Mouse (Mus musculus): ENCODE measurements around the gene Gpc1. TPM values are rescaled to one million over a fixed set of nuclear protein-coding genes. Genes with fewer than 3 reads are reported as not detected.

Gpc1 gene
- polyA plus RNA-seq, 1 experiment from 2014 or later, result 8.5 TPM

DNA sequence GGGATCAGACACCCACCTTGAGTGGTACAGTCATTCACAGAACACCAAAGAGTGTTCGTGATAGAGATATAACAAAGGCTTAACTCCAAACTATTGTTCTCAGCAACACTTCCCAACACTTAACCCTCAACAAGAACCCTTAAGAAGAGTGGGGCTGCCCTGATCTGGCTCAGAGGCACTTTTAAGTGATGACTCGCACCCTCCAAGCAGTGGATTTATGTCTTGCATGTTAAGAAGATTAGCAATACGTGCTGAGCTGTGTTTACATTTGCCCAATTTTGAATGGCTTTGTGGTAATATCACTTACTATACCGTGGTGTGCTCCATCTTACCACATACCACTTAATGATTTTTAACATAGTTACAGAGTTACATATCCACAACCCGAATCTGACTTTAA, 26.3 kb upstream of the Gpc1 start:
- 61% methylated on average over 5 of the region's 5 CpGs for WGBS
- H3K4me3 ChIP-seq (ENCODE audit: low read depth, low read length), result no peak overlapping the region
- H3K27ac ChIP-seq (ENCODE audit: low read depth, low read length), result no peak overlapping the region
- no peak overlapping the region for H3K4me2 ChIP-seq (replicated peaks; ENCODE audit: low read depth)
- no peak for ATAC-seq
- H3K36me3 ChIP-seq (ENCODE audit: control insufficient read depth, insufficient read depth), result no peaks in the 10 kb centered on the region
- H3K4me1 ChIP-seq (replicated peaks; ENCODE audit: control insufficient read depth, insufficient read depth, low read length), result no peaks in the 10 kb centered on the region
- no peaks in the 10 kb centered on the region for H3K27me3 ChIP-seq (replicated peaks; ENCODE audit: control insufficient read depth, insufficient read depth, low read length)
- no peaks in the 10 kb centered on the region for H3K9me3 ChIP-seq (ENCODE audit: control insufficient read depth)
- no peak overlapping the region for H3K9ac ChIP-seq (ENCODE audit: low read depth, low read length)
- TF ChIP-seq CTCF (IDR thresholded peaks at IDR 0.05; ENCODE audit: low read depth), result no peak

- Histone ChIP-seq H3K9ac (ENCODE audit: low read depth, low read length) (no peak overlapping the region), H3K36me3 (ENCODE audit: control insufficient read depth, insufficient read depth) (no peaks in the 10 kb centered on the region), H3K4me2 (replicated peaks; ENCODE audit: low read depth) (no peak overlapping the region), H3K27me3 (replicated peaks; ENCODE audit: control insufficient read depth, insufficient read depth, low read length) (no peaks in the 10 kb centered on the region), H3K27ac (ENCODE audit: low read depth, low read length) (no peak overlapping the region), H3K4me3 (ENCODE audit: low read depth, low read length) (no peak overlapping the region), H3K4me1 (replicated peaks; ENCODE audit: control insufficient read depth, insufficient read depth, low read length) (no peaks in the 10 kb centered on the region), H3K9me3 (ENCODE audit: control insufficient read depth) (no peaks in the 10 kb centered on the region)
- WGBS, result 64% methylated on average over 2 of the region's 2 CpGs
- no peak for TF ChIP-seq CTCF (IDR thresholded peaks at IDR 0.05; ENCODE audit: low read depth)
- no peak for ATAC-seq
Observed at GRCm38 (mm10) chr1:92805836-92806235, 25.6 kb upstream of the Gpc1 start.

GRCm38 (mm10) chr1:92806720-92807119, 24.7 kb upstream of the Gpc1 start:
- no peak for TF ChIP-seq CTCF (IDR thresholded peaks at IDR 0.05; ENCODE audit: low read depth)
- 72% methylated on average over 3 of the region's 3 CpGs for WGBS

GRCm38 (mm10) chr1:92809621-92810020, 21.8 kb upstream of the Gpc1 start:
- Histone ChIP-seq H3K27ac (ENCODE audit: low read depth, low read length) (no peak overlapping the region), H3K4me3 (ENCODE audit: low read depth, low read length) (no peak overlapping the region), H3K27me3 (replicated peaks; ENCODE audit: control insufficient read depth, insufficient read depth, low read length) (no peaks in the 10 kb centered on the region), H3K4me1 (replicated peaks; ENCODE audit: control insufficient read depth, insufficient read depth, low read length) (no peaks in the 10 kb centered on the region), H3K36me3 (ENCODE audit: control insufficient read depth, insufficient read depth) (no peaks in the 10 kb centered on the region), H3K9ac (ENCODE audit: low read depth, low read length) (no peak overlapping the region), H3K9me3 (ENCODE audit: control insufficient read depth) (no peaks in the 10 kb centered on the region), H3K4me2 (replicated peaks; ENCODE audit: low read depth) (no peak overlapping the region)
- no peak for TF ChIP-seq CTCF (IDR thresholded peaks at IDR 0.05; ENCODE audit: low read depth)
- ATAC-seq, result no peak
- WGBS, result 85% methylated on average over 4 of the region's 4 CpGs

More at GRCm38 (mm10) chr1:92806720-92807119, 24.7 kb upstream of the Gpc1 start:
- Histone ChIP-seq H3K4me3 (ENCODE audit: low read depth, low read length) (no peak overlapping the region), H3K9me3 (ENCODE audit: control insufficient read depth) (no peaks in the 10 kb centered on the region), H3K9ac (ENCODE audit: low read depth, low read length) (no peak overlapping the region), H3K4me2 (replicated peaks; ENCODE audit: low read depth) (no peak overlapping the region), H3K4me1 (replicated peaks; ENCODE audit: control insufficient read depth, insufficient read depth, low read length) (no peaks in the 10 kb centered on the region), H3K27ac (ENCODE audit: low read depth, low read length) (no peak overlapping the region), H3K36me3 (ENCODE audit: control insufficient read depth, insufficient read depth) (no peaks in the 10 kb centered on the region), H3K27me3 (replicated peaks; ENCODE audit: control insufficient read depth, insufficient read depth, low read length) (no peaks in the 10 kb centered on the region)
- ATAC-seq, result no peak

- Histone ChIP-seq H3K4me1 (replicated peaks; ENCODE audit: control insufficient read depth, insufficient read depth, low read length) (no peaks in the 10 kb centered on the region), H3K27ac (ENCODE audit: low read depth, low read length) (no peak overlapping the region), H3K27me3 (replicated peaks; ENCODE audit: control insufficient read depth, insufficient read depth, low read length) (no peaks in the 10 kb centered on the region), H3K4me2 (replicated peaks; ENCODE audit: low read depth) (no peak overlapping the region), H3K9ac (ENCODE audit: low read depth, low read length) (no peak overlapping the region), H3K36me3 (ENCODE audit: control insufficient read depth, insufficient read depth) (no peaks in the 10 kb centered on the region), H3K4me3 (ENCODE audit: low read depth, low read length) (no peak overlapping the region), H3K9me3 (ENCODE audit: control insufficient read depth) (no peaks in the 10 kb centered on the region)
- WGBS, result 54% methylated on average over 5 of the region's 5 CpGs
- no peak for TF ChIP-seq CTCF (IDR thresholded peaks at IDR 0.05; ENCODE audit: low read depth)
- ATAC-seq, result no peak
Observed at GRCm38 (mm10) chr1:92814319-92814718, 17.1 kb upstream of the Gpc1 start.

- Histone ChIP-seq H3K9me3 (ENCODE audit: control insufficient read depth) (no peaks in the 10 kb centered on the region), H3K27me3 (replicated peaks; ENCODE audit: control insufficient read depth, insufficient read depth, low read length) (no peaks in the 10 kb centered on the region), H3K4me3 (ENCODE audit: low read depth, low read length) (no peak overlapping the region), H3K36me3 (ENCODE audit: control insufficient read depth, insufficient read depth) (no peaks in the 10 kb centered on the region), H3K4me2 (replicated peaks; ENCODE audit: low read depth) (no peak overlapping the region), H3K9ac (ENCODE audit: low read depth, low read length) (no peak overlapping the region), H3K27ac (ENCODE audit: low read depth, low read length) (no peak overlapping the region), H3K4me1 (replicated peaks; ENCODE audit: control insufficient read depth, insufficient read depth, low read length) (no peaks in the 10 kb centered on the region)
- no peak for TF ChIP-seq CTCF (IDR thresholded peaks at IDR 0.05; ENCODE audit: low read depth)
- WGBS, result 73% methylated on average over 9 of the region's 9 CpGs
- ATAC-seq, result no peak
Observed at GRCm38 (mm10) chr1:92815100-92815499, 16.3 kb upstream of the Gpc1 start.

GRCm38 (mm10) chr1:92815756-92816294, 15.6 kb upstream of the Gpc1 start:
- Histone ChIP-seq H3K4me2 (replicated peaks; ENCODE audit: low read depth) (no peak overlapping the region), H3K27ac (ENCODE audit: low read depth, low read length) (no peak overlapping the region), H3K27me3 (replicated peaks; ENCODE audit: control insufficient read depth, insufficient read depth, low read length) (no peaks in the 10 kb centered on the region), H3K4me3 (ENCODE audit: low read depth, low read length) (no peak overlapping the region), H3K9ac (ENCODE audit: low read depth, low read length) (no peak overlapping the region), H3K4me1 (replicated peaks; ENCODE audit: control insufficient read depth, insufficient read depth, low read length) (no peaks in the 10 kb centered on the region), H3K36me3 (ENCODE audit: control insufficient read depth, insufficient read depth) (no peaks in the 10 kb centered on the region), H3K9me3 (ENCODE audit: control insufficient read depth) (no peaks in the 10 kb centered on the region)
- no peak for ATAC-seq
- TF ChIP-seq CTCF (IDR thresholded peaks at IDR 0.05; ENCODE audit: low read depth), result no peak
- 74% methylated on average over 5 of the region's 5 CpGs for WGBS

Measured in intestine, postnatal 0 days (tissue).